Mouse (Mus musculus): ENCODE data around the gene Rhoj. TPM values are rescaled to one million over a fixed set of nuclear protein-coding genes. Genes with fewer than 3 reads are reported as not detected.
"Not testable (repeated sequence)": the region's sequence is repeated elsewhere in the genome, so short reads cannot be mapped to it uniquely, and the experiment has no call there.

The Rhoj gene
- polyA plus RNA-seq, 1 experiment: 11.8 TPM

DNA sequence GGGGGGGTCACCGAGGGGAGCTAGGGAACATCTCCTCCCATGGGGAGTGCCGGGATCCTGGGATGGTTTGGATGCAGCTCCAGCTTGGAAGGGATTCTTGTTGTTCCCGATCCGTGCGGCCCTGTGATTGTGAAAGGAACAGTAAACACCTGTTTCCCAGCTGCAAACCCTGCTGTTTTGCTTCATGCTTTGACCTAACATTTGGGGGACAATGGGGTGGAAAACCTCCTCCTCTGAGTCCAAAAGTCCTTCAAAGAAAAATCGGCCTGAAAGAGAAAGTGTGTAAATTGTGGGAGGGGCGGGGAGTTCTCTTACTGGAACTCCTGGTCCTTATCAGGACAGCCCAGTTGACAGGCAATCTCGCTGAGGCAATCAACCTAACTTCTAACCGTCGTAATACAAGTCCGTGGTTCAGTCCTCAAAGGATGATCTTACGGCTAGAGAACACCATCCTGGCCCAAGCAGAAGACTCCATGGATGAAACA, 12.4 kb downstream of the Rhoj start:
- Histone ChIP-seq H3K27me3 (ENCODE audit: control insufficient read depth, insufficient read depth, insufficient read length) (no peaks in the 10 kb centered on the region), H3ac (ENCODE audit: control insufficient read depth, insufficient read length, low read depth) (no peak overlapping the region), H3K79me3 (ENCODE audit: low read depth) (no peaks in the 10 kb centered on the region), H3K79me2 (ENCODE audit: control insufficient read depth, insufficient read depth) (no peaks in the 10 kb centered on the region), H3K4me3 (ENCODE audit: insufficient read depth, poor library complexity, severe bottlenecking) (no peak overlapping the region), H3K36me3 (ENCODE audit: control insufficient read depth, insufficient read depth) (no peaks in the 10 kb centered on the region)
- TF ChIP-seq CEBPB (IDR thresholded peaks at IDR 0.05; ENCODE audit: low read depth) (no peak), CTCF (IDR thresholded peaks at IDR 0.05; ENCODE audit: control insufficient read depth, insufficient read depth, insufficient read length) (no peak), FOSL1 (IDR thresholded peaks at IDR 0.05; ENCODE audit: insufficient read depth, low read length, poor library complexity, severe bottlenecking) (no peak), MYOG (IDR thresholded peaks at IDR 0.05; ENCODE audit: control insufficient read depth, extremely low read depth, insufficient read length) (no peak), MAX (IDR thresholded peaks at IDR 0.05) (no peak), MYOD1 (IDR thresholded peaks at IDR 0.05; ENCODE audit: control insufficient read depth, insufficient read length, low read depth) (no peak), USF1 (IDR thresholded peaks at IDR 0.05; ENCODE audit: low read depth) (no peak)

DNA sequence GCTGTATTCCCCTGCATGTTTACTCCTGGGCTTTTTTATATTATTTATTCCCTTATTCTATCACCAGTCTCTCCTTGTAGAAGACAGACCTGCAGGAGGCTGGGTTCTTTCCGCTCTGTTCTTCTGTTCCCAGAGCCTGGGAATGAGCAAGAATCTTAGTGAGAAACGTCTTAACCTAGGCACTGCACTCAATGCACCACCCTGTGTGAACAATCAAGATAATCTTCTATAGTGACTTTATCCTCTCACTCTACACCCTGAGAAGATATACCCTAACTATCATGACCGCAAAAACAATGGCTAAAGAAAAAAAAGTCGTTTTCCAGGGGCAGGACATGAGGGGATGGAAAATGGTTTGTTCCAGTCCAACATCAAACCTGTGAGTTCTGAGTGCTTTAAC, 13.1 kb downstream of the Rhoj start:
- Histone ChIP-seq H3ac (ENCODE audit: control insufficient read depth, insufficient read length, low read depth) (no peak overlapping the region), H3K36me3 (ENCODE audit: control insufficient read depth, insufficient read depth) (no peaks in the 10 kb centered on the region), H3K4me3 (ENCODE audit: insufficient read depth, poor library complexity, severe bottlenecking) (no peak overlapping the region), H3K79me2 (ENCODE audit: control insufficient read depth, insufficient read depth) (no peaks in the 10 kb centered on the region), H3K27me3 (ENCODE audit: control insufficient read depth, insufficient read depth, insufficient read length) (no peaks in the 10 kb centered on the region), H3K79me3 (ENCODE audit: low read depth) (no peaks in the 10 kb centered on the region)
- no peak for TF ChIP-seq CEBPB (IDR thresholded peaks at IDR 0.05; ENCODE audit: low read depth)
- TF ChIP-seq FOSL1 (IDR thresholded peaks at IDR 0.05; ENCODE audit: insufficient read depth, low read length, poor library complexity, severe bottlenecking): no peak
- TF ChIP-seq MYOD1 (IDR thresholded peaks at IDR 0.05; ENCODE audit: control insufficient read depth, insufficient read length, low read depth): no peak
- no peak for TF ChIP-seq CTCF (IDR thresholded peaks at IDR 0.05; ENCODE audit: control insufficient read depth, insufficient read depth, insufficient read length)
- TF ChIP-seq USF1 (IDR thresholded peaks at IDR 0.05; ENCODE audit: low read depth): no peak
- TF ChIP-seq MAX (IDR thresholded peaks at IDR 0.05): no peak
- TF ChIP-seq MYOG (IDR thresholded peaks at IDR 0.05; ENCODE audit: control insufficient read depth, extremely low read depth, insufficient read length): no peak

DNA sequence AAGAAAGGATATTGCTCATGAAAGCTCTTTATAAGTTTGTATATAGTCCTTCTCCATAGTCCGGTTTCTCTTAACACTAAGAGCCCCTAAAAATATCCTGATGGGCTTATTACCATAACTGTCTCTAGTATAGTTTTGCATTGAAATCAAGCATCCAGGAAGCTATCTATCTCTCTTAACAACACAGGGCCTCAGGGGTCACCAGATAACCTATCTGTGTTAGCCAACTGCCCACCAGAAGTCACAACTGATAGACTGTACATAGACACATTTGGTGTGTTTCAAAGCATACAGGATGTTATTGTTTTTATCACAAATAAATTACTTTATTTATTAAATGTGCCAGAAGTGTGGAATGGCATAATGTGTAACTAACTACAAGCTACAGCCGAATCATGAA, 21.1 kb downstream of the Rhoj start:
- no peaks in the 10 kb centered on the region for H3K79me3 ChIP-seq (ENCODE audit: low read depth)
- H3K27me3 ChIP-seq (ENCODE audit: control insufficient read depth, insufficient read depth, insufficient read length): no peaks in the 10 kb centered on the region
- H3K4me3 ChIP-seq (ENCODE audit: insufficient read depth, poor library complexity, severe bottlenecking): no peak overlapping the region
- H3K79me2 ChIP-seq (ENCODE audit: control insufficient read depth, insufficient read depth): no peaks in the 10 kb centered on the region
- H3K36me3 ChIP-seq (ENCODE audit: control insufficient read depth, insufficient read depth): no peaks in the 10 kb centered on the region
- no peak overlapping the region for H3ac ChIP-seq (ENCODE audit: control insufficient read depth, insufficient read length, low read depth)
- no peak for TF ChIP-seq FOSL1 (IDR thresholded peaks at IDR 0.05; ENCODE audit: insufficient read depth, low read length, poor library complexity, severe bottlenecking)
- TF ChIP-seq MAX (IDR thresholded peaks at IDR 0.05): no peak
- TF ChIP-seq CTCF (IDR thresholded peaks at IDR 0.05; ENCODE audit: control insufficient read depth, insufficient read depth, insufficient read length): no peak
- no peak for TF ChIP-seq CEBPB (IDR thresholded peaks at IDR 0.05; ENCODE audit: low read depth)
- TF ChIP-seq MYOD1 (IDR thresholded peaks at IDR 0.05; ENCODE audit: control insufficient read depth, insufficient read length, low read depth): no peak
- TF ChIP-seq USF1 (IDR thresholded peaks at IDR 0.05; ENCODE audit: low read depth): no peak
- no peak for TF ChIP-seq MYOG (IDR thresholded peaks at IDR 0.05; ENCODE audit: control insufficient read depth, extremely low read depth, insufficient read length)

DNA sequence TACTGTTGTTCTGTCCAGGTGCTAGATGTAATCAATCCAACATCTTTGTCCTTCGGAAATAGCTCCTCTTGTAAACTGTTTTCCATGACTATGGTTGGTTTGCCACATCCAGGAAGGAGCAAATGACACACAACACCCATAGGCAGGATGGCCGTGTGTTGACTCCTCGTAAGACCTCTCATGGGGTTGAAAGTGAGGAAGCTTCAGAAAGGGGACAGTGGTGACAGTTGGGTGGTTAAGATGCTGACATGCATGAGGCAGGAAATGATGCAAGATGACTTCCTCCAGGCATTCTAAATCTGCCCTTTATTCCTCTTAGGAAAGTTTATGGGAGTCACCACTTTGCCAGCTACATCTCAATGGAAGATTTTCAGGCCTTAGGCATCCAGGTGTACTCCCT, 31.8 kb downstream of the Rhoj start:
- Histone ChIP-seq H3K4me3 (ENCODE audit: insufficient read depth, poor library complexity, severe bottlenecking) (no peak overlapping the region), H3K79me3 (ENCODE audit: low read depth) (no peaks in the 10 kb centered on the region), H3K27me3 (ENCODE audit: control insufficient read depth, insufficient read depth, insufficient read length) (no peaks in the 10 kb centered on the region), H3ac (ENCODE audit: control insufficient read depth, insufficient read length, low read depth) (no peak overlapping the region), H3K36me3 (ENCODE audit: control insufficient read depth, insufficient read depth) (no peaks in the 10 kb centered on the region), H3K79me2 (ENCODE audit: control insufficient read depth, insufficient read depth) (no peaks in the 10 kb centered on the region)
- TF ChIP-seq MYOG (IDR thresholded peaks at IDR 0.05; ENCODE audit: control insufficient read depth, extremely low read depth, insufficient read length) (no peak), CEBPB (IDR thresholded peaks at IDR 0.05; ENCODE audit: low read depth) (no peak), USF1 (IDR thresholded peaks at IDR 0.05; ENCODE audit: low read depth) (no peak), FOSL1 (IDR thresholded peaks at IDR 0.05; ENCODE audit: insufficient read depth, low read length, poor library complexity, severe bottlenecking) (no peak), MYOD1 (IDR thresholded peaks at IDR 0.05; ENCODE audit: control insufficient read depth, insufficient read length, low read depth) (no peak), CTCF (IDR thresholded peaks at IDR 0.05; ENCODE audit: control insufficient read depth, insufficient read depth, insufficient read length) (no peak), MAX (IDR thresholded peaks at IDR 0.05) (no peak)

DNA sequence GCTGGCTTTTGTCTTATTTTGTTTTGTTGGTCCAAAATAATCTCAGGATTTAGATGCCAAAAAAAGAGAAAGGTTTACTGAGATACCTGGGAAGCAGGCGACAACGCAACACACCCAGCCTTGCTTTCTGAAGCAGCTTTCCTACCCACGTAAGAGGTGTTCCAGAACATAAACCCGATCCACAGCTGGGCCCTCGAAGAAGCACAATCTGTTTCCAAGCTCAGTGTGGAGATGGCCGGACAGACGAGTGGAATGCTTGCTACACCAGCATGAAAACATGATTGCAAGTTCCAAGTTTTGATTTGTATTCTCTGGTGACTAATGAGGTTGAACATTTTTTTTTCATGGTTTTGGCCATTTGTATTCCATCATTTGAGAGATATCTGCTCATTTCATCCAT, 32.2 kb downstream of the Rhoj start:
- H3K79me2 ChIP-seq (ENCODE audit: control insufficient read depth, insufficient read depth): no peaks in the 10 kb centered on the region
- no peak overlapping the region for H3ac ChIP-seq (ENCODE audit: control insufficient read depth, insufficient read length, low read depth)
- H3K27me3 ChIP-seq (ENCODE audit: control insufficient read depth, insufficient read depth, insufficient read length): no peaks in the 10 kb centered on the region
- no peak overlapping the region for H3K4me3 ChIP-seq (ENCODE audit: insufficient read depth, poor library complexity, severe bottlenecking)
- no peaks in the 10 kb centered on the region for H3K79me3 ChIP-seq (ENCODE audit: low read depth)
- no peaks in the 10 kb centered on the region for H3K36me3 ChIP-seq (ENCODE audit: control insufficient read depth, insufficient read depth)
- TF ChIP-seq CTCF (IDR thresholded peaks at IDR 0.05; ENCODE audit: control insufficient read depth, insufficient read depth, insufficient read length) (no peak), FOSL1 (IDR thresholded peaks at IDR 0.05; ENCODE audit: insufficient read depth, low read length, poor library complexity, severe bottlenecking) (no peak), MYOG (IDR thresholded peaks at IDR 0.05; ENCODE audit: control insufficient read depth, extremely low read depth, insufficient read length) (no peak), MAX (IDR thresholded peaks at IDR 0.05) (no peak), MYOD1 (IDR thresholded peaks at IDR 0.05; ENCODE audit: control insufficient read depth, insufficient read length, low read depth) (no peak), CEBPB (IDR thresholded peaks at IDR 0.05; ENCODE audit: low read depth) (no peak), USF1 (IDR thresholded peaks at IDR 0.05; ENCODE audit: low read depth) (no peak)

DNA sequence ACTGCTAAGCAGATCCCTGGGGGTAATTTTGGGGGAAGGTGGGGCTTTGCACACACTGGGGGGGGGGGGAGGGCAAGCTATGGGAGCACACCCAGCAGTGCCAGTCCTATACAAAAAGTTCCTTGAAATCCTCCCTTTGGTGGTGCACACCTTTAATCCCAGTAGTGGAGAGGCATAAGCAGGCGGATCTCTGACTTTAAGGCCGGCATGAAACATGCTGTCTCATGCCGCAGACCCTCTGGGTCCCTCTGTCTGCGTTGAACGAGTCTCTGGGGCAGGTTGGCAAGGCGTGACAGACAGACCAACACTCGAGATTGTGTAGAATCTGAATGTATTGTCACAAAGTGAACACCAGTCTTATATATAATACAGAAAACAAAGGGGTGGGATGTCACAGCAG, 40.4 kb downstream of the Rhoj start:
- Histone ChIP-seq H3ac (ENCODE audit: control insufficient read depth, insufficient read length, low read depth) (no peak overlapping the region), H3K4me3 (ENCODE audit: insufficient read depth, poor library complexity, severe bottlenecking) (no peak overlapping the region), H3K27me3 (ENCODE audit: control insufficient read depth, insufficient read depth, insufficient read length) (no peaks in the 10 kb centered on the region), H3K79me3 (ENCODE audit: low read depth) (no peaks in the 10 kb centered on the region), H3K36me3 (ENCODE audit: control insufficient read depth, insufficient read depth) (no peaks in the 10 kb centered on the region), H3K79me2 (ENCODE audit: control insufficient read depth, insufficient read depth) (no peaks in the 10 kb centered on the region)
- TF ChIP-seq USF1 (IDR thresholded peaks at IDR 0.05; ENCODE audit: low read depth): no peak
- no peak for TF ChIP-seq MYOG (IDR thresholded peaks at IDR 0.05; ENCODE audit: control insufficient read depth, extremely low read depth, insufficient read length)
- TF ChIP-seq CEBPB (IDR thresholded peaks at IDR 0.05; ENCODE audit: low read depth): no peak
- TF ChIP-seq MYOD1 (IDR thresholded peaks at IDR 0.05; ENCODE audit: control insufficient read depth, insufficient read length, low read depth): no peak
- no peak for TF ChIP-seq CTCF (IDR thresholded peaks at IDR 0.05; ENCODE audit: control insufficient read depth, insufficient read depth, insufficient read length)
- TF ChIP-seq FOSL1 (IDR thresholded peaks at IDR 0.05; ENCODE audit: insufficient read depth, low read length, poor library complexity, severe bottlenecking): no peak
- TF ChIP-seq MAX (IDR thresholded peaks at IDR 0.05): no peak

DNA sequence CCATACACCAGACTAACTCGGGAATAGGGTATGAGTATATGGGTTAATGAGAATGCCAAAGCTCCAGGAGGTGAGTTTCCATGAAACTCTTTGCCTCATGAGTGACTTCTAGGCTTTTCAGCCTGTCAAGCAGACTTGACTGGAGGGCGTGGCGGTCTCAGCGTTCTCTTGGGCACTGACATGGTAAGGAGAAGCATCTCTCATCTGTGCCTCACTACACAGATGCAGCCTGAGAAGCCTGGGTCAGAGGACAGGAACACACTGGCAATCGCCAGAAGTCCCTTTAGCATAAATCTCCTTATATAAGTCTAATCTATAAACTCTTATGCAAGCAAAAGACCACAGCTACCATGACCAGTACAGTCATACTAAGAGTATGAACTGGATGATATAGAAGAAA, 41.4 kb downstream of the Rhoj start:
- H3K27me3 ChIP-seq (ENCODE audit: control insufficient read depth, insufficient read depth, insufficient read length); H3K79me2 ChIP-seq (ENCODE audit: control insufficient read depth, insufficient read depth); H3K79me3 ChIP-seq (ENCODE audit: low read depth); H3K36me3 ChIP-seq (ENCODE audit: control insufficient read depth, insufficient read depth); H3K4me3 ChIP-seq (ENCODE audit: insufficient read depth, poor library complexity, severe bottlenecking); H3ac ChIP-seq (ENCODE audit: control insufficient read depth, insufficient read length, low read depth): not testable (repeated sequence)
